Mouse (Mus musculus) pancreas, adult 10 weeks (tissue): ENCODE measurements around the gene Fam151b. TPM values are rescaled to one million over a fixed set of nuclear protein-coding genes. Genes with fewer than 3 reads are reported as not detected.

Experiments used
- polyA plus RNA-seq: library from polyadenylated mRNA; stranded (reverse); fragments of 350-450 nt; fragmentation: Illumina TruSeq; extraction: RNeasy Lipid Tissue Mini Kit (QIAGEN cat#74804); gene quantifications from one replicate; pipeline ENCODE4 v1.2.3, GENCODE M21; 2015; ENCODE audit warnings: low read depth, low replicate concordance; ENCODE audit not compliant: insufficient read depth

Fam151b gene
- polyA plus RNA-seq = not detected

GRCm38 (mm10) chr13:92483852-92484463, at the start of gene Fam151b:
Gene Fam151b (minus strand): TSS chr13:92484015.

GRCm38 (mm10) chr13:92530721-92531211, 47.0 kb upstream of the Fam151b start, which contains the start of gene Zfyve16:
Gene Zfyve16 (minus strand): TSS chr13:92530868.

GRCm38 (mm10) chr13:92425758-92426264, 58.0 kb downstream of the Fam151b start, which contains the start of gene Ankrd34b:
Gene Ankrd34b (plus strand): TSS chr13:92425896.

Other genes with a start within 250 kb of the Fam151b start
- gene Gm20379, start 178.0 kb downstream of the Fam151b start, polyA plus RNA-seq = not detected
- gene Dhfr, start 129.3 kb downstream of the Fam151b start, polyA plus RNA-seq = 0.30 TPM
- gene Msh3, start 129.0 kb downstream of the Fam151b start, polyA plus RNA-seq = 5.1 TPM
- not detected for gene Ankrd34b, start 58.1 kb downstream of the Fam151b start, polyA plus RNA-seq
- gene Zfyve16, start 46.9 kb upstream of the Fam151b start, polyA plus RNA-seq = 2.7 TPM
- not detected for gene Spz1, start 92.2 kb upstream of the Fam151b start, polyA plus RNA-seq
- 4.3 TPM for gene Serinc5, start 127.1 kb upstream of the Fam151b start, polyA plus RNA-seq